Mouse (Mus musculus) cerebellum, adult 2 months (tissue): ENCODE results near the gene Pradc1.

Source experiments
- CTCF ChIP-seq: fragments of 200-500 bp; IDR thresholded peaks from 2 replicates; pipeline ENCODE4 v1.5.1; 2011; ENCODE audit warnings: low read depth, mild to moderate bottlenecking, control low read depth, low read length, moderate library complexity, borderline replicate concordance; ENCODE audit not compliant: insufficient read depth
- POLR2A ChIP-seq: fragments of 200-500 bp; IDR thresholded peaks from 2 replicates; pipeline ENCODE4 v1.6.1; 2011; ENCODE audit warnings: low read length, control low read depth, borderline replicate concordance; ENCODE audit not compliant: insufficient read depth

GRCm38 (mm10) chr6:85402613-85403012 lies 49.2 kb downstream of the Pradc1 start:
- no peak for TF ChIP-seq POLR2A
- no peak for TF ChIP-seq CTCF
